Mouse (Mus musculus): ENCODE measurements around the gene Gm10518.

The Gm10518 gene

GRCm38 (mm10) chr1:179835753-179836425 is 32.7 kb downstream of the Gm10518 start:
- DNase-seq (ENCODE audit: low spot score), result no peak

GRCm38 (mm10) chr1:179836426-179837404 is 33.5 kb downstream of the Gm10518 start:
- no peak for DNase-seq (ENCODE audit: low spot score)

GRCm38 (mm10) chr1:179842568-179842967 is 39.4 kb downstream of the Gm10518 start:
- DNase-seq (ENCODE audit: low spot score), result no peak

GRCm38 (mm10) chr1:179843981-179844380 is 40.8 kb downstream of the Gm10518 start:
- no peak for DNase-seq (ENCODE audit: low spot score)

- peak; percentile 56 for DNase-seq (ENCODE audit: low spot score)
Observed at GRCm38 (mm10) chr1:179844894-179845293, 41.7 kb downstream of the Gm10518 start.

GRCm38 (mm10) chr1:179845832-179846499 is 42.8 kb downstream of the Gm10518 start:
- no peak for DNase-seq (ENCODE audit: low spot score)

- no peak for DNase-seq (ENCODE audit: low spot score)
Observed at GRCm38 (mm10) chr1:179847173-179847572, 44.0 kb downstream of the Gm10518 start.

GRCm38 (mm10) chr1:179847759-179848389 is 44.7 kb downstream of the Gm10518 start:
- peak; percentile 70 for DNase-seq (ENCODE audit: low spot score)

GRCm38 (mm10) chr1:179853421-179853820 is 50.2 kb downstream of the Gm10518 start:
- DNase-seq (ENCODE audit: low spot score), result no peak
